Mouse (Mus musculus) Patski (cell line): Measurements from ENCODE around the gene Runx3. TPM values are rescaled to one million over a fixed set of nuclear protein-coding genes. Genes with fewer than 3 reads are reported as not detected.

Source experiments
- ATAC-seq: fragments of 100-300 bp; one replicate; pipeline ENCODE4 v1.8.0; 2021
- CTCF ChIA-PET: fragments of 350-600 bp; sonication (Branson Sonifier 250); formaldehyde crosslinking; loops from one replicate; lab custom pipeline; 2022; ENCODE audit warnings: inconsistent platforms; lab: Charles Lee
- POLR2A ChIA-PET: fragments of 350-600 bp; sonication (Branson Sonifier 250); formaldehyde crosslinking; loops from one replicate; lab custom pipeline; 2022; ENCODE audit warnings: antibody characterized with exemption, inconsistent platforms; lab: Charles Lee
- DNase-seq: peaks from one replicate; pipeline ENCODE4 v3.0.0-alpha.2; 2011; ENCODE audit warnings: low read depth, low spot score
- H3K27me3 ChIP-seq: fragments of 371-371 bp; one replicate; pipeline ENCODE4 v1.5.1; 2021
- CTCF ChIP-seq: fragments of 100-300 bp; IDR thresholded peaks from one replicate; pipeline ENCODE4 v1.5.1; 2021
- in situ Hi-C: fragments of 300-500 bp; cut with MboI; formaldehyde crosslinking; loops from 3 replicates; pipeline ENCODE4 v1.11.1; 2018; ENCODE audit warnings: low pct_unique_long_range_greater_than_20kb, mixed read lengths
- polyA plus RNA-seq: library from polyadenylated mRNA; unstranded; gene quantifications from one replicate; pipeline ENCODE4 v1.2.3, GENCODE M21; 2021

Runx3 gene
- polyA plus RNA-seq, 1 experiment from 2014 or later, result 8.9 TPM

DNA sequence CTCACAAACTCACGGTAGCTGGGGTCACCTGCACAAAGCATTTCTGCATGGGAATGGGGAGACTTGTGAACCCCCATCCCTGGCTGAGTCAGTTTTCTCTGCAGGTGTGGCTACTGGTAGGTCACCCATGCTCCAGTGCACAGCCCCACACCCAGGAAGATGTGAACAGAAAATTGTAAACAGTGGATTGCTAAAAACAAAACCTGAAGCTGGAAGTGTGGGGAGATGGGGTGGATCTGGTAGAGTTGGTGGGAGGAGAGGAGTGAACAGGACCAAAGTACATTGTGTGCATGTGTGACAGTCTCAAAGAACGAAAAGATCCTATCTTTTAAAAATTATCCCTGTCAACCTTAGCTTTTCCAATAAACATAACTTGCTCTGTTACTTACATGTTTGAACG, 100.2 kb downstream of the Runx3 start:
- ATAC-seq (no peak), DNase-seq (no peak)
- no peaks in the 10 kb centered on the region for H3K27me3 ChIP-seq
- in situ Hi-C loops, result loop anchor here (5.0 kb wide), 2 partner anchors 42 to 97 kb away; no protein-coding TSS in a partner anchor
- CTCF ChIA-PET, result interaction anchor here (0.6 to 4.0 kb wide), 7 partner anchors 10 to 100 kb away, joined by 3 to 23 read pairs (median 4); no protein-coding TSS in a partner anchor
- no peak for TF ChIP-seq CTCF
- POLR2A ChIA-PET, result interaction anchor here (1.2 kb wide), 1 partner anchor 10 kb away, joined by 3 read pairs; no protein-coding TSS in a partner anchor

DNA sequence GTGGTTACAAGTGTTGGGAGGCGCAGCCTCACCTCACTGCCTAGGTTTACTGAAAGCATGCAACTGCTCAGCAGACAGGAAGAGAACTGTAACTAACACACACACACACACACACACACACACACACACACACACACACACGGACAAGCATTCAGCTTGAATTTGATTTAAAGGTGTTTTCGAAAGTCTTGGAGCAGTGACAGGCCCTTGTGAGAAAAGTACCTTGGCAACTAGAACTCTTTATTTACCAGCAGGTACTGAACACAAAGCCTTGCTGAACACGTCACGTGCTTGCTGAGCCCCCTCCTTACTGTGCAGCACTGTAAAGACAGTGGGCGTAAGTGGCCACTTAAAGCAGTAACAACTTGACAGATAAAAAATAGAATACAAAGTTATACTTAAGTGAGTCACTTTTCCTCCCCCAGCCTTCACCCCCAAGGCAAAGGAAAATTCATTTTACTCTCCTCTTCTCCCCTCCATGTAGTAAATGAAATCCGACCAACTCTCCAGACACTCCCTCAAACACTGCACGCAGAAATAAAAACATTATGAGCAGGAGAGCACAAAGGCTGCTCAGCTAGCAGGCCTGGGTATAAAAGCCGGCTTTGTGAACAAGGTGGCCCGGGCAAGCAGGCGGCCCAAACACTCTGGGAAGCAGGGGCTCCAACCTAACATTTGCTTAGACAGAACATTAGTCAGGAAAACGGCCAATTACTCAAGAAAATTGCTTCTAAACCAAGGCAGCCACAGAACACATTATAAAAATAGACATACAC, 101.4 kb downstream of the Runx3 start:
- no peak for DNase-seq
- no peaks in the 10 kb centered on the region for H3K27me3 ChIP-seq
- in situ Hi-C loops, result loop anchor here (5.0 kb wide), 2 partner anchors 40 to 95 kb away; no protein-coding TSS in a partner anchor
- ChIA-PET POLR2A (interaction anchor here (1.2 kb wide), 1 partner anchor 9 kb away, joined by 3 read pairs; no protein-coding TSS in a partner anchor), CTCF (interaction anchor here (1.7 to 4.0 kb wide), 2 partner anchors 15 to 96 kb away, joined by 4 to 23 read pairs; no protein-coding TSS in a partner anchor)
- no peak for TF ChIP-seq CTCF
- ATAC-seq, result no peak

- TF ChIP-seq CTCF, result no peak
- no peak for DNase-seq
- ChIA-PET POLR2A (no interaction called here), CTCF (interaction anchor here (1.3 kb wide), 1 partner anchor 17 kb away, joined by 3 read pairs; no protein-coding TSS in a partner anchor)
- ATAC-seq, result no peak
- in situ Hi-C loops, result loop anchor here (5.0 kb wide), 2 partner anchors 38 to 93 kb away; no protein-coding TSS in a partner anchor
- no peaks in the 10 kb centered on the region for H3K27me3 ChIP-seq
These were observed 103.4 kb downstream of the Runx3 start for GRCm38 (mm10) chr4:135223808-135224207.

GRCm38 (mm10) chr4:135226008-135226667, 105.7 kb downstream of the Runx3 start:
- ATAC-seq (no peak), DNase-seq (no peak)
- POLR2A ChIA-PET, result no interaction called here
- no peaks in the 10 kb centered on the region for H3K27me3 ChIP-seq
- TF ChIP-seq CTCF, result no peak
- in situ Hi-C loops, result no loop called here
- CTCF ChIA-PET, result interaction anchor here (0.8 to 1.2 kb wide), 2 partner anchors 10 to 83 kb away, joined by 3 read pairs; no protein-coding TSS in a partner anchor

Other genes starting within 250 kb of the Runx3 start
- gene Tmem50a, start 205.6 kb upstream of the Runx3 start, polyA plus RNA-seq, result 98.5 TPM
- 237 TPM for gene Rsrp1, start 197.1 kb upstream of the Runx3 start, polyA plus RNA-seq
- 73.5 TPM for gene Syf2, start 189.8 kb upstream of the Runx3 start, polyA plus RNA-seq
- 196 TPM for gene Clic4, start 152.2 kb downstream of the Runx3 start, polyA plus RNA-seq
- gene Srrm1, start 232.7 kb downstream of the Runx3 start, polyA plus RNA-seq, result 102 TPM